Mouse (Mus musculus) ovary, postnatal 10 days (tissue): Measurements from ENCODE around the gene Rsph14.
"Not testable (repeated sequence)": the region's sequence is repeated elsewhere in the genome, so short reads cannot be mapped to it uniquely, and the experiment has no call there.

Experiments used
- DNase-seq: peaks from one replicate; pipeline ENCODE4 v3.0.0; 2022; ENCODE audit warnings: low spot score

Rsph14 gene

GRCm38 (mm10) chr10:75053655-75054054 is 21.3 kb upstream of the Rsph14 start:
- DNase-seq, result no peak

DNA sequence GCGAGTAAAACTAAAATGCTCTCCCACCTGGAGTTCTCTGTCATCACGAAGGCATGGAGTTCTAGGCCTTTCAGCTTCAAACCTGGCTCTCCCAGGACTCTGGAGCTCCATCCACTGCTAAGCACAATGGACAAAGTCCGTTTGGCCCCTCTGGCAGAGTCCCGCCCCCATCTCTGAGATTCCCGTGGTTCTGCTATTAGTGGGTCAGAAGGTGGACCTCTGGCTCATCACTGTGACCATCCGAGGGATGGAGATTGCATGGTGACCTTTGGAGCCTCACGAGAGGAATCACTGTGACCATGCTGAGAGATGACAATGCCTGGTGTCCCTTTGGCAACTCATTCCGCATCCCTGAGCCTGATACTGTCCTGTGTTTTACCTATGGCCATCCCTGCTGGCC is 20.5 kb upstream of the Rsph14 start:
- DNase-seq, result no peak

GRCm38 (mm10) chr10:75051364-75052074 is 19.1 kb upstream of the Rsph14 start:
- DNase-seq, result no peak

- no peak for DNase-seq
These were observed 16.3 kb upstream of the Rsph14 start for GRCm38 (mm10) chr10:75048711-75049110.

- no peak for DNase-seq
These were observed 13.4 kb upstream of the Rsph14 start for GRCm38 (mm10) chr10:75045831-75046230.

DNA sequence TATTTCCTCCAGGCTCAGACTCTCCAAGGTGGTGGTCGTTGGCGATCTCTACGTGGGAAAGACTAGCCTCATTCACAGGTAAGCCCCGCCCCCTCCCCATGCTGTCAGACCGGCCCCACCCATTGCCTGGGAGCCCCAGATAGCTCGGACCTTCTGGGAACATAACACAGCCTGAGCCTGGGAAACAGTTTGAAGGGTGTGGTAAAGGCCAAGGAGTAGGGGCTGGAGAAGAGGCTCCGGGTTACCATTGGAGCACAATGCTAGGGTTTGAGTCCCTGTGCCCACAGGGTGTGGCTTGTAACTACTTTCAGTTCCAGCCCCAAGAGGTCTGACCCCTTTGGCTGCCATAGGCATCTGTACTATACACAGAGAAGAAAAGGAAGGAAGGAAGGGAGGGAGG is 12.1 kb upstream of the Rsph14 start:
- DNase-seq, result no peak

DNA sequence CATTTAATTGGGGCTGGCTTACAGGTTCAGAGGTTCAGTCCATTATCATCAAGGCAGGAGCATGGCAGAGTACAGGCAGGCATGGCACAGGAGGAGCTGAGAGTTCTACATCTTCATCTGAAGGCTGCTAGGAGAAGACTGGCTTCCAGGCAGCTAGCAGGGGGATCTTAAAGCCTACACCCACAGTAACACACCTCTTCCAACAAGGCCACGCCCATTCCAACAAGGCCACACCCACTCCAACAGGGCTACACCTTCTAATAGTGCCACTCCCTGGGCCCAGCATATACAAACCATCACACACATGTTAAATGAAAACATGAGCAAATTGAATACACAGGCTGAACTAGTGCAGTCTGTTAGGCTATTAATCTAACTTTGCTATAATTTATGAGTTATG is 9.7 kb upstream of the Rsph14 start:
- not testable (repeated sequence) for DNase-seq

DNA sequence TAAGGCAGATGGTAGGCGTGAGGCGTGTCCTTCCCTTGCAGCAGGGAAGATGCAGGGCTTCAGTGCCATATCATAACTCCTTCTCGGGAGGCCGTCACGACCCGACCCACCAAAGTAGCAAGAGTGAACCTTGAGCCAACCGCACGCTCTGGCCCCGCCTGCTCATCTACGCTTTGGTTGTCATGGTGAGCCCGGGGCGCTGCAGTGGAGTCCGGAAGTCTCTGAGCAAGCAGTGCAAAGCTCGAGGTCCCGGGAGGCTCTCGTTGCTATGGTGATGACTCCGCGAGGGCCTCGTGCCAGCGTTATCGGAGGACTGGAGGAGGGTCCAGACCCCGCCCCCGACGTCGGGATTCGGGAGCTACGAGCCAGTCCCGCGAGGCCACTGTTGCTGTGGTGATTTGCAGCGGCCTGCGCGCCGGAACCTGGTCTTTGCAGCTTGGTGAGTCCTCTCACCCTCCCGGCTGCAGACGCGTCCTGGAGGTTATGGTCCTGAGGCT is 4.5 kb upstream of the Rsph14 start, which contains the start of gene Rab36:
TSS of gene Rab36 (plus strand) at position 176 of the 497 bp plus-strand sequence.
- peak; percentile 97 for DNase-seq

DNA sequence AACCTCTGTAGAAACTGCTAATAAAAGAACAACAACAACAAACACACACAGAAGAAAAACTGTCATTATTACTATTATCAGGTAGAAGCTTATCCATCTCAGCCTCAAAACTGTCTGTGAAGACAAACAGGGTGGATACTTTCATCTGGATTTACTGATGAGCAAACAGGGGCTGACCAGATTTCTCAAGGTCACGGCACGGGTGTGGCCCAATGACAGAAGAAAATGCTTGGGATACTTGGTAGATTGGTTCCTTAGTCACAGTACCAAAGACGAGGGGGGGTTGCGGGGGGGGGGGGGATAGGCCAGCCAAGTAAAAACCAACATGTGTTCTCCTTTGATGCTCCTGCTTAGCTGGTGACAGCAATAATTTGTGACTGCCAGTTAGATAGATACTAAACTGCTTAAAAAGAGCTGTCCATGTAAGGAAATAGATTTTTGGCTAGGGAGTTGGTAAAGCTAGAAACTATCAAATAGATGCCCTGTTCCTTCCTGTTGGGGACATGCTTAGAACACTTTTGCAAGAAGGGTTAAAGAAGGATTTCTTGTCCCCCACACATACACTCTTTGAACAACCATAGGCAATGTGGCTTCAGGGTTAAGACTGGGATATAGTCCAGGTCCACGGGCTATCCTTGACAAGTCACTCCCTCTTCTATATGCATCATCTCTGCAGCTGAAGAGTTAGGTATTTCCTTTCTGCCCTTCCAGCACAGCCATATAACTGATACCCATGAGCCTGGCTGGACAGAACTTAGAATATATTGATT is 856 bp downstream of the Rsph14 start:
- no peak for DNase-seq

DNA sequence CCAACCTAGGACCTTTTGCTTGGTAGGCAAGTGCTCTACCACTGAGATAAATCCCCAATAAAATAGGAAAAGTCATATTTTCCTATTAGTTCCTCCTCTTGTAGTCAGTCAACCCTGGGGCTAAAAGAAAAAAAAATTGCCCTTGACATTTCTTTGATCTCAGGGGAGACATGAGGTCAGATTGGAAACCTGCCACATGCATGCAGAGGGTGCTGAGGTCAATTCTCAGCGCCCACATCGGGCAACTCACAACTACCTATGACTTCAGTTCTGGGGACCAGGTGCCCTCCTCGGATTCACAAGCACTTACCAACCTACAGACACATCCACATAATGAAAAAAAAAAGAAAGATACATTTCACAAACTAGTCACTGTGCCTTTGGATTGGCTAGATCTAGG is 2.2 kb downstream of the Rsph14 start:
- no peak for DNase-seq

- no peak for DNase-seq
These were observed 2.7 kb downstream of the Rsph14 start for GRCm38 (mm10) chr10:75029677-75030076.

DNA sequence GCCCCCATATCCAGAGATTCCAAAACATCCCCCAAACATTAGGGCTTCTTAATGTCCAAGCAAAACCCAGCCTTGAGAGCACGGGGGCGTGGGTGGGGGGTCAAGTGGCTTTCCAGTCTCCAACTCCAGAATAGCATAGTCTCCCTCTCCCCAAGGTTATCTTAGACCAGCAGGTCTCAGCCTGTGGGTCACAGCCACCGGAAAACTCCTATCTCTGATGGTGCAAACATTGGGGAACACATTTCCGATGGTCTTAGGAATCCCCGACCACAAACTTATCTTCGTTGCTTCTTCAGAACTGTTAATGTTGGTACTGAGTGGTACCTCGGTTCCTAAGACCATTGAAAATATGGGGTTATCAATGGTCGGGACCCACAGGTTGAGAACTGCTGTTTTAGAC is 3.6 kb downstream of the Rsph14 start:
- DNase-seq, result no peak

- no peak for DNase-seq
These were observed 5.9 kb downstream of the Rsph14 start for GRCm38 (mm10) chr10:75026491-75026890.

- DNase-seq, result peak; percentile 70
These were observed 11.2 kb downstream of the Rsph14 start for GRCm38 (mm10) chr10:75021138-75021537.

- no peak for DNase-seq
These were observed 12.1 kb downstream of the Rsph14 start for GRCm38 (mm10) chr10:75020271-75020670.

DNA sequence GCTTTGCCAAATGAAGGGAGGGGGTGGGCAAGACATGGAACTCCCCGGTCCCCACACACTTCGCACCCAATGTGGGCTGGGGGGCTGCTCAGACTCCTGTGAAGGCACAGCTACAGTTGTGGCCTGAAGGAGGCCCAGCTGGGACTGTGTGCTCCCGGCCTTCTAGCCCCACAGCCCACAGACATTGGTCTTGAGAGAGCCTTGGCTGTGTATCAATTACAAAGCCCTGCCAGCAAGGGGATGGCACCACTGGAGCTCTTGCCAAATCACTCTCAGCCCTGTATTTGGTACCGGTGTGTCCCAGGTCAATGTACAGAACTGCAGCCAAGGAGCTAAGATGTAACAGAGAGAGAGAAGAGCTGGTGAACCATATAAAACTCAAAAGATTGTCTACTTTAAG is 15.9 kb downstream of the Rsph14 start:
- no peak for DNase-seq

DNA sequence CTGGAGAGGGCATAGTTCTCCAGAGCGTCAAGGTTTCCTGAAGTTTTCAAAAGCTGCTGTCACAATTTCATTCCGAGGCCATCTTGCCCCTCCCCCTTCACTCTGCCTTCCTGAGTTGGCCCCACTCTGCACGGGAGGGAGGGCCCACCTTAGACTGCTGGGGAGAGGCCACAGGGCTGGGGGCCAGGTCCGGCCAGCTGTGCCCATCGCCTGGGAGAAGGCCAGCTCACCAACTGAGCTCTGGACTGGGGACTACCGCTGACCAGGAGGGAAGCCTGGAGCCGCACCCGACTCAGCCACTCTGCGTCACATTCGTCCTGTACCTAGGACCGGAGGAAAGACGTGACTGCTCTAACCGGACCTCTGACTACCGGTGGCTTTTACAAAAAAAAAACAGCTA is 16.9 kb downstream of the Rsph14 start:
- no peak for DNase-seq

DNA sequence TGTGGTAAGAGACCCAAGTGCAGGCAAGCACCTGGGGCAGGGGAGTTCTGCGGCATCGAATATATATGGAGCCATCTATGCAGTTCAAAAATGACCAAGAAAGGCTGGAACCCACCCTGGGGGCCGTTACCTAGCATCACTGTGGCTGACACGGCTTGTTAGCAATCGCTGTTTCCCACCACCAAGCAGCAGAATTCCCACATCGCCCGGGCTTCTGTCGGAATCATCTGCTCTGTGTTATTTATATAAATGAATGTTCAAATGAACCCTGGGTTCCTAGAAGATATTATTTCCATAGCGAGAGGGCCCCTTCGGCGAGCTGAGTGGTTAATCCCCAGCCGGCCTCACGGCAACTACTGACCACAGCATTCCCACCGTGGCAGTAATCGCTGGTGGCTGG is 21.7 kb downstream of the Rsph14 start:
- no peak for DNase-seq

- DNase-seq, result no peak
These were observed 25.3 kb downstream of the Rsph14 start for GRCm38 (mm10) chr10:75006889-75007662.

DNA sequence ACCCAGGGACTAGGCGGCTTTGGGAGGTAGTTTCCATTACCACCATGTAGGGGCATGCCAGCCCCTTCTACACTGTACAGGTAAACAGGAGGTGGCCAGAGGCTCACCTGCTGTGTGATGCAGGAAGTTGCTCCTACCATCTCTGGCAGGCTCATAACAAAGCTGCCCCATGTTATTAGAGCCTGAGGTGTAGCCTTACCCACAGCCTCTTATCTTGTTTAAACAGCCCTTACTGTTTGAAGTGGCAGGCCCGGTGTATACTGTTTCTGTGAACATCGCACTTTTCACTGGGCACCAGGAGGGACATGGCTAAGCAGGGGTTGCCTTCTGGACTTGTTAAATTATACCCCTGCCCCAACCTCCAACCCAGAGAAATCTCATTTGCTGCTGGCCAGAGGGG is 28.3 kb downstream of the Rsph14 start:
- no peak for DNase-seq

- DNase-seq, result no peak
These were observed 31.0 kb downstream of the Rsph14 start for GRCm38 (mm10) chr10:75001391-75001790.

DNA sequence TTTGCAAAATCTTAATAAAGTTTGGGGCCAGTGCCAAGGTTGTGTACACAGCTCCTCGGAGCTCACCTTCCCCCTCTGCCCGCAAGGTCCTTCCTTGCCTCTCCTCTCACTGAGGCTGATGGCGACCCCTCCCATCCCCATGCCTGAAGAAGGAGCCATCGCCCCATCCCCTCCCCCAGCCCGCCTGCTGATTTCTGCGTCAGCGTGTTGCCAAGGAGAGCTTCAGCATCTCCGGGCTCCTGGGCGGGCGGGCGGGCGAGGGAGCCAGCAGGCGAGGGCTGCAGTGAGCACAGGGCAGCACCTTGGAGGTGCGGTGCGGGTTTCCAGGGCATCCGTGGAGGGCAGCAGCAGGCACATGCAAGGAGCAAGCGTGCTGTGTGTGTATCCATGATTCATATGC is 37.0 kb downstream of the Rsph14 start:
- DNase-seq, result no peak

- no peak for DNase-seq
These were observed 37.5 kb downstream of the Rsph14 start for GRCm38 (mm10) chr10:74994863-74995262.
